Mouse (Mus musculus) ovary, postnatal 10 days (tissue): ENCODE results near the gene Jag1.

ENCODE experiments used
- DNase-seq: peaks from one replicate; pipeline ENCODE4 v3.0.0; 2022; ENCODE audit warnings: low spot score

The Jag1 gene

DNA sequence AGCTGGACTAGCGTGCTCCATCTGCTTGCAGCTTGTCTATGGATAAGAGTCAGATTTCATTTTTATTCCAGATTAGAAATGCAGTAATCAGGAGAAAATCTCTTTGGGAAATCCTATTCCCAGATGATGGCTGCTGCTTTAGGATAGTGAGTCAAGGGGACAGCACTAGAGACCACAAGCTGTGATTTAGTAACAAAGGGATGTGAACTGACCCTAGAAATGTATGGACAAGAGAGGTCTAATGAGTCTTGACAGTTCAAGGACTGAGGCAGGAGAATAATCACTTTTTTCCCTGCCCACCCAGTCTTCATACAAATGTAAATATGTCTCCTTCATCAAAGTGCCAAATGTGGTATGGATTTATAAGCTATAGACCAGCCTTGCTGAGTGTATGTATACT lies 52.6 kb downstream of the Jag1 start:
- DNase-seq: no peak

GRCm38 (mm10) chr2:137049906-137050305 lies 66.5 kb downstream of the Jag1 start:
- DNase-seq: no peak

DNA sequence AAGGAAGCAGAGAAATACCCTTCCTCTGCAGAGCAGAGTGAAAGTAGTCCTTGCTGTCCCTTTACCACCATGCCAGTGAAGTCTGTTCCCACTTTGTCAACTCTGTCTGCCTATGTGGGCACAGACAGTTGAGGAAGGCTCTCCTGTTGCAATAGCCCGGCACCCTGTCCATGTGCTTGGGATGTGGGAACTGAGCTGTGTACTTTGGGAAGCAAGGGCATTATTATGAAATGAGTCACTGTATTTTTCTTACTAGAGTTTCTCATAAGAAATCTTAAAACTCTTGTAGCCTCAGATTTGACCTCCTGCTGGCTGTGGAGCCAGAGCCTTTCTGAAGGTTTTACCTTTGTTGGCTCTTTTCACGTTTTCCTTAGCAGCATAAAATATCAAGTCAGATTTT lies 67.1 kb downstream of the Jag1 start:
- DNase-seq: no peak

- no peak for DNase-seq
Observed at GRCm38 (mm10) chr2:137044122-137044521, 72.3 kb downstream of the Jag1 start.
